Mouse (Mus musculus): ENCODE results near the gene Shb. TPM values are rescaled to one million over a fixed set of nuclear protein-coding genes. Genes with fewer than 3 reads are reported as not detected.
A peak's percentile ranks its signal among the peaks of the same experiment; 100 is the strongest.

Shb gene
- total RNA-seq, 2 experiments from 2014 or later: 51.4 to 110 TPM

GRCm38 (mm10) chr4:45527562-45528354 lies 4.5 kb downstream of the Shb start:
- DNase-seq: peak in 1 of 2 experiments; percentile 72

DNA sequence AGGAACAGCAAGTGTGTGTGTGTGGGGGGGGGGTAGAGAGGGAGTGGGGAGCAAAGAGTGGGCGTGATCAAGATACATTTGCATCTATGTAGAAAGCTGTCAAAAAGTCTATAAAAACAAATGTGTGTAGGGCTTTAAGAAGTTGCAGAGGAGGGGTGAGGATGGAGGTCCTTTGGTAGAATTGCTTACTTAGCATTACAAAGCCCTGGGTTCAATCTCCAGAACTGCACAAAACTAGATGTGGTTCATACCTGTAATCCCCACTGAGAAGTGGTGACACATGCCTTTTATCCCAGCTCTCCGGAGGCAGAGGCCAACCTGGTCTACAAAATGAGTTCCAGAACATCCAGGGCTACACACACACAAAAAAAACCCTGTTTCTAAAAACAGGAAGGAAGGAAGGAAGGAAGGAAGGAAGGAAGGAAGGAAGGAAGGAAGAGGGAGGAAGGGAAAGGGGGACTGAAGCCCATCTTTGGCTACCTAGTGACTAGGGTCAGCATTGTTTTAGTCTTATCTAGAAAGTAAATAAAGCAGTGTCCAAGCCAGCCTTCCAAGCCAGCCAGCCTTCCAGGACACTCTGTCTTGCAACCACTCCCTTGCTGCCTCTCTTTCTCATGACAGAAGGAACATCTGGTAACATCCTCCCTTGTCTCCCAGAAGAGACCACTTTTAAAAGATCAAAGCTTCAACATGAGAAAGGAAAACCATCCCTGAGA lies 5.3 kb downstream of the Shb start:
- no peak for DNase-seq

GRCm38 (mm10) chr4:45526175-45526574 lies 6.1 kb downstream of the Shb start:
- DNase-seq: no peak

GRCm38 (mm10) chr4:45525541-45525940 lies 6.7 kb downstream of the Shb start:
- no peak for DNase-seq

DNA sequence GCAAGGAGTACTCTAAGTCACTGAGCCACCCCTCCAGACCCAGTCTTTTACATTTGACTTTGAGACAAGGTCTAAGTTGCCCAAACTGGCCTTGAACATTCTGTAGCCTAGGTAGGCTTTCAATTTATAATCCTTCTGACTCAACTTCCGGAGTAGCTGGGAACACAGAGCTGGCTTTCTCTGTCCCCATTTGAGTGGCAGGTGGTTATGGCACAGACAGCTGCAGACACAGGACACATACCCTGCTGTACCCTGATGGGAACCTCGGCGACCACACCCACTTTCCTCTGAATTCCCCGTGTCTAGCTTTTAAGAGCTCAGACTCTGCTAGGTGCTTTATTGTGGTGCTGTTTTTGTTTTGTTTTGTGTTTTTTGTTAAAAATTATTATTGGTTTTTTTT lies 7.7 kb downstream of the Shb start:
- no peak for DNase-seq

DNA sequence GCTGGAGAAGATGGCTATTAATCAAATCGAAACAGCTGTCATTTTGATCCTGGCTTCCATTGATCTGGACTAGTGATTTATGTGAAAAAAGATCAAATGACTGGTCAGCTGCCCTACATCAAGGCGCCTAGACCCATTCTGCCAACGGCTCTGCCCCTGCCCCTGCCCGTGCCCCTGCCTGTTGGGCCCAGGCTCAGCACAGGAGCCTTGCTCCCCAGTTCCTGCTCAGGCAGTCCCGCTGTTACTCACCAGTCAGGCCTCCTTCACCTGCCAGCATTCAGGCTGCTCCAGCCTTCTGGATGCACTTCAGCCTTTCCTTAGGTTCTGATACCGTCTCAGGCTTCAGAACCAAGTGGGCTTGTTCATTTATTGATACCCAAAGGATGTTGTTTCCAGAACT lies 8.9 kb downstream of the Shb start:
- no peak for DNase-seq

GRCm38 (mm10) chr4:45522956-45523355 lies 9.3 kb downstream of the Shb start:
- DNase-seq: no peak

- no peak for DNase-seq
Observed at GRCm38 (mm10) chr4:45522583-45522900, 9.7 kb downstream of the Shb start.

GRCm38 (mm10) chr4:45521705-45522582 lies 10.3 kb downstream of the Shb start:
- DNase-seq: no peak

GRCm38 (mm10) chr4:45520375-45520774 lies 11.9 kb downstream of the Shb start:
- DNase-seq: no peak

- no peak for DNase-seq
Observed at GRCm38 (mm10) chr4:45517399-45517798, 14.9 kb downstream of the Shb start.

GRCm38 (mm10) chr4:45515894-45516293 lies 16.4 kb downstream of the Shb start:
- DNase-seq: no peak

- no peak for DNase-seq
Observed at GRCm38 (mm10) chr4:45514406-45514805, 17.9 kb downstream of the Shb start.

- peak; percentile 69 to 81 for DNase-seq
Observed at GRCm38 (mm10) chr4:45513791-45514293, 18.4 kb downstream of the Shb start.

DNA sequence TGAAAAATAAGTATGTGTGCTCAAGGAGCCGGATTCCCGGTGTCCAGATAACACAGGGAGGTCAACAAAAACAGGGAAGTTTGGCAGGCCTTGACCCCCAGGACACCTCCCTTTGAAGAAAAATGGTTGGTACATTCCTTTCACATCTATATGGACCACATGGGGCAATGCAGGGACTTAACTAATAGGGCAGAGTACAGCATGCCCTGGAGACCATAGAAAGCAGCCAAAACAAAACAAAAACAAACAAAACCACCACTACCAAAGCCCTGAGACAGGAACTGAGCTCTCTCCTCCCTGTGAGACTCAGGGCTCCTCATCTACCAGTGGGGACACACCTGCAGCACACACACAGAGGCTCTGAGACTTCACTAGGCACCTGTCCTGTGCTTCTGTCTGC lies 18.9 kb downstream of the Shb start:
- DNase-seq: no peak

- peak; percentile 92 to 93 for DNase-seq
Observed at GRCm38 (mm10) chr4:45510163-45510562, 22.1 kb downstream of the Shb start.

DNA sequence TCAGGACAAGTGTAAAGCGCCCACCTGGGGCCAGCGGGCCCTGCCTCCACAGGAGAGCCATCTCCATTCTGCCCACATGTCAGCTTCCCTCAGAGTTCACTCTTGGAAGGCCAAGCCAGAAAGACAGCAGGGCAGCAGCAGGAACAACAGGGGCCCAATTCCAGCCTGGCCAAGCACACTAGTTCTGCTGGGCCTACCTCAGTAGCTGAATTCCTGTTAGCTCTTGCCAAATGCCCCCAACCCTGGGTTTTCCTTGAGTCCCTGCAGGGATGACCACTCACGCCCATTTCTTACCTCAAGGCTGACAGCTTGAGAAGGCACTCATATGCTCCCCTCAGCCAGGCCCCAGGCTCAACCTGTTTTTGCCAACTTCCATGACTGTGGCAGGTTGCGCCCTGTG lies 22.9 kb downstream of the Shb start:
- DNase-seq: no peak

DNA sequence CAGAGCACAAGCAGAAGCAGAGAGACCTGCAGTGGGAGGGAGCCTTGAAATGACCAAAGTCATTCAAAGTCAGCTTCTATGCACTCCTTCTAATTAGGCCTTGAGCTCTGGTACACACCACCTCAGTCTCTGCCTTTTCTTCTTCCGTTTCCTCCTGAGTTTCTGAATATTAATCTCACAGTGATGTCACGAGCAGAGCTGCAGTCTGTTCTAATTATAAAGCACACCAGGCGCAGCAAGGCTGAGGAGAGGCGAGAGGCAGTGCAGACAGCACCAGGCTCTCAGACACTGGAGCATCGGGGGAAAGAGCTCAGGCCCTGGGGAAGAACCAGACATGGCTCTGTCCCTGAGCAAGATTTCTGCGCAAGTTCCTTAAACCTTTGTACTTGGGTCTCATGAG lies 23.8 kb downstream of the Shb start:
- no peak for DNase-seq

- DNase-seq: no peak
Observed at GRCm38 (mm10) chr4:45507476-45507875, 24.8 kb downstream of the Shb start.

DNA sequence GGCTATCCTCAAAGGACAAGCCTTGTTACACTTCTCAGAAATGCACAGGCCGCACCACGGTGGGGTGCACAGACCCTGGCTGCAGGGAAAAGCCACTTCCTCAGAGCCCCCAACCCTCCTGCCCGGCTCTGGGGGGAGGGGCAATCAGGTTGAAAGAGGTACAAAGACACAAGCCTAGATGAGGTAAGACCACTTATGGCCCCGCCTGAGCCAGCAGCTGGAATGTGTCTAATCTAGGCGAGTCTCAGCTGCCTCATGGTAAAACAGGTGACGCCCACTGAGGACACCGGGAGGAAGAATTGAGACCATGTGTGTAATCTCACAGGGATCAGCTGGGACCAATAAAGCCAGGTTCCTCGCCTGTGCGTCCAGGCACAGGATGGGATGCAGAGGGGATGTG lies 25.2 kb downstream of the Shb start:
- DNase-seq: no peak

DNA sequence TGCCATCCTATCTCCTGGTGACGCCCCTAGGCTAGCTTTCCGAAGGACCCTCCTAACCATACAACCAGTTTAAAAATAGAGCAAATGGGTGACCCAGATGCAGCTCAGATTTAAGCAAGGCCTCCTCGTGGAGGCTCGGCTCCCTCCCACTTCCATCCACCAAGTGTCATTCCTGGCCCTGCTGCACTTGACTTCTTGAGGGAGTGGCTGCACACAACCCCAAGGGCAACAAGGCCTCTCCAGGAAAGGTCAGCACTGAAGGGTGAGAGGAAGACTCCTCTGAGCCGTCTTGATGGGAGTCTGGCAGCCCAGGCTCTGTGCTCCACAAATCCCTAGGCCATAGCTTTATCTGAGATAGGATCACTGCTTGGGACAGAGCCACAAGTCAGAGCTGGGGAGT lies 25.7 kb downstream of the Shb start:
- peak in 1 of 2 experiments; percentile 57 for DNase-seq

GRCm38 (mm10) chr4:45505671-45506070 lies 26.6 kb downstream of the Shb start:
- DNase-seq: no peak

DNA sequence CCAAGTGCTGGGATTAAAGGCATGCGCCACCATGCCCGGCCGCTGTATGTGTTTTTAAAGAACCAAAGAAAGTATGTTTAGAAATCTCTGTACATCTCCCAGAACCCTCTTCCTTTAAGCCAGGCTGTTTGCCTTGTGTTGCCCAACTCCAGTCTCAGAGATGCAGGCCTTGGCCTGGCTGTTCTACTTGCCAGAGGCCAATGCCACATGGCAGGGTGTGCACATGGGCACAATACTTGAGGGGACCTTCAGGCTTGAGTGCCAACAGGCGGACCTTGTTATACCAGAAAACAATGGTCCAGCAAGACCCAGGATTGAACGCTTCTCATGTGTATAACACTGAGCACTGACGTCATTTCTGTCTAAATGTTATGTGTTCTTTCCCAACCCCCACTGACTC lies 27.1 kb downstream of the Shb start:
- DNase-seq: peak in 1 of 2 experiments; percentile 74
